Mouse (Mus musculus) erythroblast, embryonic 14.5 days (primary cell): ENCODE measurements around the gene Lmtk2.

ENCODE experiments used
- GATA1 ChIP-seq: IDR thresholded peaks from 2 replicates; pipeline ENCODE4 v1.6.1; 2012; ENCODE audit warnings: low read length, inconsistent platforms, mixed read lengths
- TAL1 ChIP-seq: IDR thresholded peaks from 3 replicates; pipeline ENCODE4 v1.6.1; 2012; ENCODE audit warnings: low read length, inconsistent platforms, mixed read lengths

GRCm38 (mm10) chr5:144071249-144071648, 29.0 kb upstream of the Lmtk2 start:
- TF ChIP-seq TAL1, result no peak
- no peak for TF ChIP-seq GATA1
